Mouse (Mus musculus): ENCODE results near the gene Gzmf. TPM values are rescaled to one million over a fixed set of nuclear protein-coding genes. Genes with fewer than 3 reads are reported as not detected.
"Not testable (repeated sequence)": the region's sequence is repeated elsewhere in the genome, so short reads cannot be mapped to it uniquely, and the experiment has no call there.

Gene Gzmf
- total RNA-seq (2021): not detected
- long read RNA-seq, experiment 1: 0 reads
- long read RNA-seq, experiment 2: 0 reads

- no peak for DNase-seq (ENCODE audit: low spot score in 2 of 2)
Measured at GRCm38 (mm10) chr14:56211317-56211716, at the start of gene Gzmf. Gene Gzmf (minus strand): TSS chr14:56211417.

GRCm38 (mm10) chr14:56240409-56240808, 29.2 kb upstream of the Gzmf start:
- DNase-seq (ENCODE audit: low spot score in 2 of 2): no peak

GRCm38 (mm10) chr14:56234556-56234955, 23.3 kb upstream of the Gzmf start, which contains the start of gene Gzmc:
Gene Gzmc (minus strand): TSS chr14:56234656.
- DNase-seq (ENCODE audit: low spot score in 2 of 2): no peak

GRCm38 (mm10) chr14:56205613-56206012, 5.6 kb downstream of the Gzmf start:
- DNase-seq (ENCODE audit: low spot score in 2 of 2): no peak

- not testable (repeated sequence) for DNase-seq (ENCODE audit: low spot score in 2 of 2)
Measured at GRCm38 (mm10) chr14:56205021-56205420, 6.2 kb downstream of the Gzmf start.

GRCm38 (mm10) chr14:56203975-56204374, 7.2 kb downstream of the Gzmf start:
- peak; percentile 61 to 69 for DNase-seq (ENCODE audit: low spot score in 2 of 2)

GRCm38 (mm10) chr14:56186946-56187345, 24.3 kb downstream of the Gzmf start:
- peak in 1 of 2 experiments; percentile 24 for DNase-seq (ENCODE audit: low spot score in 2 of 2)

- DNase-seq (ENCODE audit: low spot score in 2 of 2): no peak
Measured at GRCm38 (mm10) chr14:56186521-56186920, 24.7 kb downstream of the Gzmf start.

GRCm38 (mm10) chr14:56177651-56178050, 33.6 kb downstream of the Gzmf start:
- DNase-seq (ENCODE audit: low spot score in 2 of 2): peak; percentile 53 to 61

GRCm38 (mm10) chr14:56174499-56174898, 36.7 kb downstream of the Gzmf start, which contains the start of gene Gzmn:
Gene Gzmn (minus strand): TSS chr14:56174599.
- DNase-seq (ENCODE audit: low spot score in 2 of 2): no peak

- DNase-seq (ENCODE audit: low spot score in 2 of 2): no peak
Measured at GRCm38 (mm10) chr14:56173396-56173795, 37.8 kb downstream of the Gzmf start.

- DNase-seq (ENCODE audit: low spot score in 2 of 2): no peak
Measured at GRCm38 (mm10) chr14:56172744-56173143, 38.5 kb downstream of the Gzmf start.

- no peak for DNase-seq (ENCODE audit: low spot score in 2 of 2)
Measured at GRCm38 (mm10) chr14:56168009-56168408, 43.2 kb downstream of the Gzmf start.

- DNase-seq (ENCODE audit: low spot score in 2 of 2): no peak
Measured at GRCm38 (mm10) chr14:56162109-56162508, 49.1 kb downstream of the Gzmf start.

GRCm38 (mm10) chr14:56159479-56159878, 51.7 kb downstream of the Gzmf start, which contains the start of gene Gzmg:
Gene Gzmg (minus strand): TSS chr14:56159579.
- DNase-seq (ENCODE audit: low spot score in 2 of 2): not testable (repeated sequence)

GRCm38 (mm10) chr14:56155340-56155739, 55.9 kb downstream of the Gzmf start:
- no peak for DNase-seq (ENCODE audit: low spot score in 2 of 2)

Other genes with a start within 250 kb of the Gzmf start
- not detected for gene Mcpt1, start 193.4 kb downstream of the Gzmf start, total RNA-seq (2021)
- gene Mcpt9, start 180.9 kb downstream of the Gzmf start, total RNA-seq (2021): not detected
- gene Mcpt2, start 169.4 kb downstream of the Gzmf start, total RNA-seq (2021): not detected
- 1 to 10 TPM; 1.4 to 2.6 TPM for gene Mcpt4, start 149.1 kb downstream of the Gzmf start, total RNA-seq (2021)
- gene Mcpt8, start 126.1 kb downstream of the Gzmf start, total RNA-seq (2021): not detected
- not detected for gene Ctsg, start 108.8 kb downstream of the Gzmf start, total RNA-seq (2021)
- gene Gzme, start 90.8 kb downstream of the Gzmf start, total RNA-seq (2021): not detected
- gene Gzmd, start 78.8 kb downstream of the Gzmf start, total RNA-seq (2021): not detected
- not detected for gene Gzmg, start 51.8 kb downstream of the Gzmf start, total RNA-seq (2021)
- gene Gzmn, start 36.8 kb downstream of the Gzmf start, total RNA-seq (2021): not detected
- not detected for gene Gzmc, start 23.2 kb upstream of the Gzmf start, total RNA-seq (2021)
- gene Gzmb, start 50.8 kb upstream of the Gzmf start, total RNA-seq (2021): under 1 TPM; 0.42 to 0.99 TPM
- gene Atp12a, start 153.7 kb upstream of the Gzmf start, total RNA-seq (2021): 1 to 10 TPM in 1 of 2 experiments, under 1 TPM in 1; 0.32 to 1.4 TPM
- 1 to 10 TPM in 1 of 2 experiments, under 1 TPM in 1; 0.46 to 1.4 TPM for gene Rnf17, start 191.2 kb upstream of the Gzmf start, total RNA-seq (2021)

Measured in adrenal gland, adult 18-20 months (tissue).